Mouse (Mus musculus) midbrain, embryonic 15.5 days (tissue): ENCODE data around the gene Ddx58. TPM values are rescaled to one million over a fixed set of nuclear protein-coding genes. Genes with fewer than 3 reads are reported as not detected.

ENCODE experiments used
- ATAC-seq: fragments of 200-750 bp; cut with Nextera tagmentation; replicated peaks from 2 replicates; pipeline ENCODE4 v1.8.0; 2017; ENCODE audit warnings: moderate TSS enrichment
- H3K27ac ChIP-seq: fragments of 300-500 bp; sonication (generic); 2 replicates; pipeline ENCODE4 v1.5.1; 2015; ENCODE audit warnings: mild to moderate bottlenecking, inconsistent platforms
- H3K27me3 ChIP-seq: fragments of 300-500 bp; sonication (generic); replicated peaks from 2 replicates; pipeline ENCODE4 v1.6.1; 2015; ENCODE audit warnings: inconsistent platforms
- H3K36me3 ChIP-seq: fragments of 300-500 bp; sonication (generic); replicated peaks from 2 replicates; pipeline ENCODE4 v1.6.1; 2015; ENCODE audit warnings: inconsistent platforms
- H3K4me1 ChIP-seq: fragments of 300-500 bp; sonication (generic); 2 replicates; pipeline ENCODE4 v1.6.1; 2015; ENCODE audit warnings: inconsistent platforms
- H3K4me2 ChIP-seq: fragments of 300-500 bp; sonication (generic); 2 replicates; pipeline ENCODE4 v1.6.1; 2015; ENCODE audit warnings: inconsistent platforms, mild to moderate bottlenecking, moderate library complexity
- H3K4me3 ChIP-seq: fragments of 300-500 bp; sonication (generic); 2 replicates; pipeline ENCODE4 v1.5.1; 2015; ENCODE audit warnings: mild to moderate bottlenecking, inconsistent platforms
- H3K9ac ChIP-seq: fragments of 300-500 bp; sonication (generic); 2 replicates; pipeline ENCODE4 v1.6.1; 2015; ENCODE audit warnings: mild to moderate bottlenecking, inconsistent platforms
- H3K9me3 ChIP-seq: fragments of 300-500 bp; sonication (generic); 2 replicates; pipeline ENCODE4 v1.6.1; 2016; ENCODE audit warnings: inconsistent platforms
- WGBS: fragments of 180-500 bp; shearing (Covaris S2); methylation state at CpG from one replicate; pipeline ENCODE4 v1.1.7; 2015; ENCODE audit warnings: mixed read lengths; 5-methylcytosine and 5-hydroxymethylcytosine counted together
- polyA plus RNA-seq: library from polyadenylated mRNA; unstranded; fragments of >200 nt; fragmentation: Nextera tagmentation; extraction: Ambion mirVana; gene quantifications from 2 replicates; pipeline ENCODE4 v1.2.1, GENCODE M21; 2015

Ddx58 gene
- polyA plus RNA-seq, 1 experiment from 2014 or later, result 4.2 TPM

GRCm38 (mm10) chr4:40202205-40202604, 37.4 kb downstream of the Ddx58 start:
- Histone ChIP-seq H3K4me1 (no peaks in the 10 kb centered on the region), H3K36me3 (no peaks in the 10 kb centered on the region; the same call in 1 of the 2 replicates), H3K4me3 (no peak overlapping the region), H3K9me3 (no peaks in the 10 kb centered on the region), H3K4me2 (no peak overlapping the region), H3K9ac (no peak overlapping the region), H3K27ac (no peak overlapping the region), H3K27me3 (no peaks in the 10 kb centered on the region)
- 93% methylated on average over 6 of the region's 6 CpGs for WGBS
- no peak for ATAC-seq

GRCm38 (mm10) chr4:40195336-40195735, 44.3 kb downstream of the Ddx58 start:
- no peak for ATAC-seq
- Histone ChIP-seq H3K27ac (no peak overlapping the region), H3K36me3 (peaks cover 19% of the 10 kb centered on the region), H3K4me1 (no peaks in the 10 kb centered on the region), H3K9me3 (no peaks in the 10 kb centered on the region), H3K4me3 (no peak overlapping the region), H3K27me3 (no peaks in the 10 kb centered on the region), H3K9ac (no peak overlapping the region), H3K4me2 (no peak overlapping the region)
- 91% methylated on average over 2 of the region's 2 CpGs for WGBS

- no peaks in the 10 kb centered on the region for H3K4me1 ChIP-seq
- H3K27ac ChIP-seq, result no peak overlapping the region
- 62% methylated on average over 9 of the region's 9 CpGs for WGBS
- H3K27me3 ChIP-seq, result no peaks in the 10 kb centered on the region
- H3K9ac ChIP-seq, result no peak overlapping the region
- no peak overlapping the region for H3K4me2 ChIP-seq
- H3K4me3 ChIP-seq, result no peak overlapping the region
- peaks cover 38% of the 10 kb centered on the region for H3K36me3 ChIP-seq
- H3K9me3 ChIP-seq, result no peaks in the 10 kb centered on the region
- ATAC-seq, result no peak
These were observed 46.2 kb downstream of the Ddx58 start for GRCm38 (mm10) chr4:40193461-40193860.

- 68% methylated on average over 2 of the region's 2 CpGs for WGBS
- Histone ChIP-seq H3K9me3 (no peaks in the 10 kb centered on the region), H3K9ac (no peak overlapping the region), H3K27ac (no peak overlapping the region), H3K27me3 (no peaks in the 10 kb centered on the region), H3K36me3 (peaks cover 48% of the 10 kb centered on the region), H3K4me1 (no peaks in the 10 kb centered on the region), H3K4me2 (no peak overlapping the region), H3K4me3 (no peak overlapping the region)
- no peak for ATAC-seq
These were observed 47.4 kb downstream of the Ddx58 start for GRCm38 (mm10) chr4:40192246-40192645.

- WGBS, result 86% methylated on average over 7 of the region's 7 CpGs
- Histone ChIP-seq H3K4me2 (no peak overlapping the region), H3K9me3 (no peaks in the 10 kb centered on the region), H3K27ac (no peak overlapping the region), H3K36me3 (peaks cover 63% of the 10 kb centered on the region), H3K9ac (no peak overlapping the region), H3K4me1 (no peaks in the 10 kb centered on the region), H3K27me3 (no peaks in the 10 kb centered on the region), H3K4me3 (no peak overlapping the region)
- ATAC-seq, result no peak
These were observed 51.7 kb downstream of the Ddx58 start for GRCm38 (mm10) chr4:40187956-40188355.

- Histone ChIP-seq H3K27ac (no peak overlapping the region), H3K27me3 (no peaks in the 10 kb centered on the region), H3K36me3 (peaks cover 66% of the 10 kb centered on the region), H3K4me3 (no peak overlapping the region), H3K9ac (no peak overlapping the region), H3K4me2 (no peak overlapping the region), H3K4me1 (no peaks in the 10 kb centered on the region), H3K9me3 (no peaks in the 10 kb centered on the region)
- WGBS, result 84% methylated on average over 5 of the region's 5 CpGs
- ATAC-seq, result no peak
These were observed 55.2 kb downstream of the Ddx58 start for GRCm38 (mm10) chr4:40184470-40184869.

GRCm38 (mm10) chr4:40183781-40184180, 55.8 kb downstream of the Ddx58 start:
- Histone ChIP-seq H3K4me2 (no peak overlapping the region), H3K27ac (no peak overlapping the region), H3K36me3 (peaks cover 61% of the 10 kb centered on the region), H3K9me3 (no peaks in the 10 kb centered on the region), H3K9ac (no peak overlapping the region), H3K4me3 (no peak overlapping the region), H3K4me1 (no peaks in the 10 kb centered on the region), H3K27me3 (no peaks in the 10 kb centered on the region)
- no peak for ATAC-seq
- WGBS, result 91% methylated on average over 6 of the region's 6 CpGs

- H3K9ac ChIP-seq, result no peak overlapping the region
- no peaks in the 10 kb centered on the region for H3K4me1 ChIP-seq
- WGBS, result 42% methylated on average over 14 of the region's 14 CpGs
- H3K4me3 ChIP-seq, result no peak overlapping the region
- H3K36me3 ChIP-seq, result peaks cover 62% of the 10 kb centered on the region
- no peaks in the 10 kb centered on the region for H3K27me3 ChIP-seq
- no peak overlapping the region for H3K27ac ChIP-seq
- no peaks in the 10 kb centered on the region for H3K9me3 ChIP-seq
- ATAC-seq, result 0 out of 2 replicates have a peak, but pooled peaks have one; percentile 65
- no peak overlapping the region for H3K4me2 ChIP-seq
These were observed 56.8 kb downstream of the Ddx58 start for GRCm38 (mm10) chr4:40182651-40183320.

- H3K9me3 ChIP-seq, result no peaks in the 10 kb centered on the region
- H3K9ac ChIP-seq, result no peak overlapping the region
- peaks cover 54% of the 10 kb centered on the region for H3K36me3 ChIP-seq
- no peak for ATAC-seq
- no peak overlapping the region for H3K4me2 ChIP-seq
- H3K27me3 ChIP-seq, result no peaks in the 10 kb centered on the region
- no peaks in the 10 kb centered on the region for H3K4me1 ChIP-seq
- no peak overlapping the region for H3K27ac ChIP-seq
- H3K4me3 ChIP-seq, result no peak overlapping the region
- 94% methylated on average over 8 of the region's 8 CpGs for WGBS
These were observed 57.9 kb downstream of the Ddx58 start for GRCm38 (mm10) chr4:40181681-40182080.

GRCm38 (mm10) chr4:40180046-40180445, 59.6 kb downstream of the Ddx58 start:
- peaks cover 42% of the 10 kb centered on the region for H3K36me3 ChIP-seq
- no peak for ATAC-seq
- no peaks in the 10 kb centered on the region for H3K4me1 ChIP-seq
- 96% methylated on average over 6 of the region's 6 CpGs for WGBS
- no peaks in the 10 kb centered on the region for H3K9me3 ChIP-seq
- no peak overlapping the region for H3K9ac ChIP-seq
- H3K27me3 ChIP-seq, result no peaks in the 10 kb centered on the region
- H3K4me2 ChIP-seq, result no peak overlapping the region
- no peak overlapping the region for H3K4me3 ChIP-seq
- no peak overlapping the region for H3K27ac ChIP-seq

GRCm38 (mm10) chr4:40178584-40178983, 61.0 kb downstream of the Ddx58 start:
- Histone ChIP-seq H3K27me3 (no peaks in the 10 kb centered on the region), H3K36me3 (peaks cover 34% of the 10 kb centered on the region), H3K4me3 (no peak overlapping the region), H3K4me1 (no peaks in the 10 kb centered on the region), H3K9me3 (no peaks in the 10 kb centered on the region), H3K27ac (no peak overlapping the region), H3K4me2 (no peak overlapping the region), H3K9ac (no peak overlapping the region)
- ATAC-seq, result no peak
- WGBS, result 91% methylated on average over 17 of the region's 17 CpGs

- ATAC-seq, result no peak
- Histone ChIP-seq H3K27me3 (no peaks in the 10 kb centered on the region), H3K9me3 (no peaks in the 10 kb centered on the region), H3K4me3 (no peak overlapping the region), H3K36me3 (peaks cover 17% of the 10 kb centered on the region; the same call in 1 of the 2 replicates), H3K4me2 (no peak overlapping the region), H3K27ac (no peak overlapping the region), H3K4me1 (no peaks in the 10 kb centered on the region), H3K9ac (no peak overlapping the region)
- WGBS, result 79% methylated on average over 4 of the region's 4 CpGs
These were observed 65.3 kb downstream of the Ddx58 start for GRCm38 (mm10) chr4:40174321-40174720.

- no peak for ATAC-seq
These were observed 67.3 kb downstream of the Ddx58 start for GRCm38 (mm10) chr4:40172336-40172735.

More at GRCm38 (mm10) chr4:40172336-40172735, 67.3 kb downstream of the Ddx58 start:
- H3K27ac ChIP-seq, result no peak overlapping the region
- WGBS, result 86% methylated on average over 2 of the region's 2 CpGs
- H3K27me3 ChIP-seq, result no peaks in the 10 kb centered on the region
- no peak overlapping the region for H3K9ac ChIP-seq
- H3K4me2 ChIP-seq, result no peak overlapping the region
- peaks cover 8% of the 10 kb centered on the region for H3K36me3 ChIP-seq
- H3K4me1 ChIP-seq, result no peaks in the 10 kb centered on the region
- H3K9me3 ChIP-seq, result no peaks in the 10 kb centered on the region
- H3K4me3 ChIP-seq, result no peak overlapping the region
